Mouse (Mus musculus) bone marrow, adult 2 months (tissue): Measurements from ENCODE around the gene Mroh7. TPM values are rescaled to one million over a fixed set of nuclear protein-coding genes. Genes with fewer than 3 reads are reported as not detected.

Experiments
- H3K27ac ChIP-seq: fragments of 200-500 bp; 2 replicates; pipeline ENCODE4 v1.5.1; 2012; ENCODE audit warnings: low read depth, mild to moderate bottlenecking, control low read depth, inconsistent platforms, low read length; ENCODE audit not compliant: control insufficient read depth, poor library complexity, insufficient read depth
- H3K4me1 ChIP-seq: fragments of 200-500 bp; 2 replicates; pipeline ENCODE4 v1.6.1; 2011; ENCODE audit warnings: low read length; ENCODE audit not compliant: control insufficient read depth, insufficient read depth
- H3K4me3 ChIP-seq: fragments of 200-500 bp; replicated peaks from 2 replicates; pipeline ENCODE3; 2011; ENCODE audit warnings: mild to moderate bottlenecking, low read depth, low read length, control low read depth; ENCODE audit not compliant: control insufficient read depth
- CTCF ChIP-seq: fragments of 200-500 bp; IDR thresholded peaks from 2 replicates; pipeline ENCODE4 v1.5.1; 2011; ENCODE audit warnings: low read length, control low read depth; ENCODE audit not compliant: control insufficient read depth, insufficient read depth
- POLR2A ChIP-seq: fragments of 200-500 bp; IDR thresholded peaks from 2 replicates; pipeline ENCODE4 v1.6.1; 2011; ENCODE audit warnings: low read depth, mild to moderate bottlenecking, control low read depth, low read length, borderline replicate concordance; ENCODE audit not compliant: control insufficient read depth
- WGBS: fragments of 180-500 bp; shearing (Covaris S2); methylation state at CpG from one replicate; pipeline ENCODE4 v1.1.7; 2018; 5-methylcytosine and 5-hydroxymethylcytosine counted together
- polyA plus RNA-seq: library from polyadenylated mRNA; stranded (reverse); fragments of >200 nt; gene quantifications from 2 replicates; pipeline ENCODE4 v1.2.4, GENCODE M21; 2011; ENCODE audit warnings: low replicate concordance; ENCODE audit not compliant: missing spikeins, insufficient read depth, insufficient read length

Gene Mroh7
- polyA plus RNA-seq, 1 experiment = 4.6 TPM

DNA sequence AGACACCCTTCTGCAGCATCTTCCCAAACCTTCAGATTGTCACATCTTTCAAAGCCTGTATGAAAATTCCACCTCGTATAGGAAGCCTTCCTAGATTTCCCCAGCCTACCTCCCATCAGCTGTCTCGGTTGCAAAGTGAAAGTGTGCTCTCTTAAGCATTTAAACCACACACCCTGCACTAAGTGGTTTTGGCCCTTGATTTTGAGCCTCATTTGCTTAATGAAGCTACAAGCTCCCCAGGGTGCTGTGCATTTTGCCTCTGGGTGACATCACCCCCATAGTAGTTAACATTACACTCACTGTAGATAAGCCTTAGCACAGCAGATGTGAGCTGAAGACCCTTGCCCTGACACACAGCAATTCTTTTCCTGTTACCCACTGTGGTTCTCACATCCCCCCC lies 49.8 kb downstream of the Mroh7 start:
- no peak overlapping the region for H3K4me3 ChIP-seq
- no peaks in the 10 kb centered on the region; the same call in 1 of the 2 replicates for H3K4me1 ChIP-seq
- H3K27ac ChIP-seq = no peak overlapping the region
- TF ChIP-seq CTCF (no peak), POLR2A (no peak)
- WGBS = 44% methylated on average over 2 of the region's 2 CpGs

DNA sequence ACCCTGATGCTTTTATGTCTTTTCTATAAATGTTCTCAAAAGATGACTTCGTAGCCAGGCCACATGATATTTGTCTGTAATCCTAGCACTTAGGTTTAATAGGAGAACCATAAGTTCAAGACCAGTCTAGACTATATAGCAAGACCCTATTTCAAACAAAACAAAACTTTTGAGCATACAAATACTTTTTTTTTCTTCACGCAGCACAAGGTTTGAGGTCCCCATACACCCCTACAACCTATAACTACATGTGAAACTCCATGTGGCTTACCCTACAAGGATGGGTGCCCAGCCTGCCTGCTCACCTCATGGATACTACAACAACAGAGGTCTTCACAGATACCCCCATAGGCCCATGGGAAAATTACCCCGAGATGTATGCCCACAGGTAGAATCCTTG lies 51.6 kb downstream of the Mroh7 start:
- no peak for TF ChIP-seq CTCF
- no peak for TF ChIP-seq POLR2A
- no peak overlapping the region for H3K4me3 ChIP-seq
- H3K27ac ChIP-seq = no peak overlapping the region
- WGBS = 61% methylated on average over 3 of the region's 3 CpGs
- H3K4me1 ChIP-seq = no peaks in the 10 kb centered on the region; the same call in 1 of the 2 replicates

DNA sequence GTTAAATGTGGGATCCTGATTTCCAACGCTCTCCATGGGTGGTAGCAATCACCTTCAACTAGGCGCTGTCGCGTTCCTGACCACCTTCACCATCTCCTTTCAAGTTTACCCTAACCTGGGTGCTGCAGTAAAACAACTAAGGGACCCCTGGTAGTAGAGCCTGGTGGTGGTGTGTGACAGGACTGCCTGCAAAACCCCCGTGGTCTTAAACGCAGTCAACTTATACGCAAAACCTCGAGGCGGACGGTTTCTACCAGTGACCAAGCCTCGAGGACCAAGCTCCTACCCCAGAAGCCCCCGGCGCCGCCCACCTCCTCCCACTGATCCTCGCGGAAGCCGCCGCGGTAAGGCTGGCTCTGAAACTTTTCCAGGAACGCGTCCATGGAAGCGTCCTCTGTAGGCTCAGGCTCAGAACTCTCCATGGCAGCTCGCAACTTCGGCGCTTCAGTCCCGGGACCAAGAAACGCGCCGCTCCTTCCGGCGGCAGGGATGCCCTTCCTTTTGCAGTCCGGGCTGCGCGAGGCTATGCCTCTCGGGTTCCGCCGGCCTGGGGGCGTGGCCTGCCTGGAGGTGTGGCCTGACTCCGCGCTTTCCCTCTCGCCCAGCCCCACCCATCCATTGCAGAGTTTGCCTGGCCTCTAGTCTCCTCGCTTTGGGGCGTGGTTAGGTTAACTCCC lies 52.1 kb downstream of the Mroh7 start, which contains the start of gene Ttc4:
TSS of gene Ttc4 (minus strand) at position 503 of the 677 bp plus-strand sequence.
- H3K4me3 ChIP-seq = peak within 1 kb of the TSS; percentile 88
- H3K4me1 ChIP-seq = no peaks in the 10 kb centered on the region; the same call in 1 of the 2 replicates
- WGBS = under 1% methylated on average over 43 of the region's 43 CpGs
- TF ChIP-seq CTCF (peak; percentile 9; the same call in 1 of the 2 replicates), POLR2A (peak; percentile 67; the same call in 1 of the 2 replicates)
- H3K27ac ChIP-seq = peak within 1 kb of the TSS; percentile 52; the same call in 1 of the 2 replicates

DNA sequence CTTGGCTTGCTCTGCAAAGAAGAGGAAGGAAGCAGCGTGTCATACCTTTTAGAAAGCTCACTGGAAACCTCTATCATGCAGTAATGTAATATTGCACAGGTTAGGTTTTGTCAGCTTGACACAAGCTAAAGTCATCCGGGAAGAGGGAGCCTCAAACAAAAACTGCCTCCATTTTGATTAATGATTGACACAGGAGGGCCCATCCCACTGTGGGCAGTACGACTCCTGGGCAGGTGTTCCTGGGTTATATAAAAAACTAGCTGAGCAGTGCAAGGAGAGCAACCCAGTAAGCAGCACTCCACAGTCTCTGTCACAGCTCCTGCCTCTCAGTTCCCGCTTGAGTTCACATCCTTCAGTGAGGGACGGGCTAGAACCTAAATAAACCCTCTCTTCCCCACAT lies 54.0 kb downstream of the Mroh7 start:
- WGBS = 82% methylated on average over 5 of the region's 5 CpGs
- no peaks in the 10 kb centered on the region; the same call in 1 of the 2 replicates for H3K4me1 ChIP-seq
- H3K4me3 ChIP-seq = no peak overlapping the region
- no peak overlapping the region for H3K27ac ChIP-seq
- TF ChIP-seq POLR2A (no peak), CTCF (no peak)

DNA sequence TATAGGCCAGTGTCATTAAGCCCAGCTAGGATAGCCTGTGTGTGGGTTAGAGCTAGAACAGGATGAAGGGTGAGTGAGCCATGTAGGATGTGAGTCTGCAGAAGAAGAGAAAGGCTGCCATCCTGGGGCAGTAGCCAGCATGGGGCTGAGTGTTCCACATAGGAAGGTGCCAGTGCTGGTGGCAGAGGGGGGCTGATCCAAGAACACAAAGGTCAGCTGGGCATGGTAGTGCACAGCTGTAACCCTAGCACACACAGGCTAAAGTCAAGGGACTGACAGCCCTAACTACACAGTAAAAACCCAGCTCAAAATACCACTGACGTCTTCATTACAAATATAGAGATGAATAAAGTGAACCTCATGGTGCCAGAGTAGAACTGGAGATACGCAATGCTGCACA lies 64.2 kb downstream of the Mroh7 start:
- Histone ChIP-seq H3K4me3 (no peak overlapping the region), H3K4me1 (no peaks in the 10 kb centered on the region), H3K27ac (no peak overlapping the region)
- WGBS = 95% methylated on average over 2 of the region's 2 CpGs
- TF ChIP-seq CTCF = no peak

DNA sequence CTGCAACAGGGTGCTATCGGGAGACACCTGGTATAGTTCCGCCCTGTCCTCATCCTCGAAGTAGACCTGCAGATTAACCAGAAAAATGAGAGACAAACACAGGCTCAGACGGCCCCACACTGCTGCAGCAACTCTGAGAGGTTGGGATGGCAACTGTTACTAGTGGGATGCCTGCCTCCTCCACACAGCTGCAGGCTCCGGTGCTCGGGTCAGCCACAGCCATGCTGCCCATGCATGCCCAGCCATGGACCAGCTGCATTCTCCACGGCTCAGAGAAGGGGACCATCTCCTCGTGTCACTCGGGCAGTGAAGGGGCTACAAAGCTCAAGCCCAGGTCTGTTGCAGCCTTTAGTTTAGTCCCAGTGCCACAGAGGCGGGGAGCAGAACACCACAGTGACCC lies 65.1 kb downstream of the Mroh7 start:
- H3K4me1 ChIP-seq = no peaks in the 10 kb centered on the region
- H3K27ac ChIP-seq = no peak overlapping the region
- no peak overlapping the region for H3K4me3 ChIP-seq
- TF ChIP-seq POLR2A (no peak), CTCF (no peak)
- WGBS = 90% methylated on average over 10 of the region's 10 CpGs

DNA sequence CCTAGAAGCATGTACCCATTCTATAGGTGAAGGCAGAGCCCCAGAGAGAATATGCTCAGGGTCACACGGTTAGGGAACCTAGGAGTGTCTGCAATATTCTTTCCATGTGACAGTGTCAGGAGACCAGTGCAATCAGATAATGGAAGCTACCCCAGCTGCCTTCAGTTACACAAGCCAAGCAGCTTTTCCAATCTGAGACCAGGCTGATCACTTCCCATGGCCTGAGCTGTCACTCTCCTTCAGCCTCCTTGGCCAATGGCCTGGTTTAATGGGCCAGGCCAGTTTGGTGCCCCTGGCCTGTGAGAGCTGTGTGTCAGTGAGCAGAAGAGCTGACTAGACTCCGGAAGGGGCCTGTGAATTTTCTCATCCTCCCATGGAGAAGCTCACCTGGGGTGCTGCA lies 65.5 kb downstream of the Mroh7 start:
- Histone ChIP-seq H3K4me3 (no peak overlapping the region), H3K4me1 (no peaks in the 10 kb centered on the region), H3K27ac (no peak overlapping the region)
- TF ChIP-seq POLR2A (no peak), CTCF (no peak)
- 96% methylated on average over 2 of the region's 2 CpGs for WGBS

DNA sequence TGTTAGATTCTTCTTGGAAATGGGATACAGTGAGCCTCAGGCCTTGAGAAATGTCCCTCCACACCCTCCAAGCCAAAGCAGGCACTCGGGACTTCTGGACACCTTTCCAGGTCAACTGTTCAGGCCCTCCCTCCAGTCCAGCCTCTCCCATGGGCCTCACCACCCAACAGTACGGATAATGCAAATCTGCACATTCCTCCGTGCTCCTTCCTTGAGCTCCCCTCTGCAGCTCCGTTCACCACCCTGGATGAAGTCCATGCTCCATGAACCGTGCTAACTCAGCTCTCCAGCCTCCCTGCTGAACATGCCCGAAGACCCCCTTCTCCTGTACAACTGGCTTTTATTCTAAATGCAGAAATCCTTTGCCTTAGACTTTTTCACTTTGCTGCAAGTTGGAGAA lies 66.0 kb downstream of the Mroh7 start:
- H3K4me1 ChIP-seq = no peaks in the 10 kb centered on the region
- no peak overlapping the region for H3K27ac ChIP-seq
- no peak overlapping the region for H3K4me3 ChIP-seq
- no peak for TF ChIP-seq CTCF
- TF ChIP-seq POLR2A = no peak
- WGBS = 87% methylated on average over 6 of the region's 6 CpGs
